Mouse (Mus musculus): ENCODE data around the gene Olfr798.

Gene Olfr798

GRCm38 (mm10) chr10:129627834-129628233, at the start of gene Olfr798:
Gene Olfr798 (minus strand): TSS chr10:129627934.
- DNase-seq (ENCODE audit: low read depth, low spot score) = no peak

GRCm38 (mm10) chr10:129673765-129674164, 46.0 kb upstream of the Olfr798 start, which contains the start of gene Olfr801:
Gene Olfr801 (minus strand): TSS chr10:129673865.
- no peak for DNase-seq (ENCODE audit: low read depth, low spot score)

- DNase-seq (ENCODE audit: low read depth, low spot score) = no peak
Measured at GRCm38 (mm10) chr10:129657394-129657793, 29.7 kb upstream of the Olfr798 start, which contains the start of gene Olfr800. Gene Olfr800 (plus strand): TSS chr10:129657694.

- no peak for DNase-seq (ENCODE audit: low read depth, low spot score)
Measured at GRCm38 (mm10) chr10:129651763-129652162, 24.0 kb upstream of the Olfr798 start.

DNA sequence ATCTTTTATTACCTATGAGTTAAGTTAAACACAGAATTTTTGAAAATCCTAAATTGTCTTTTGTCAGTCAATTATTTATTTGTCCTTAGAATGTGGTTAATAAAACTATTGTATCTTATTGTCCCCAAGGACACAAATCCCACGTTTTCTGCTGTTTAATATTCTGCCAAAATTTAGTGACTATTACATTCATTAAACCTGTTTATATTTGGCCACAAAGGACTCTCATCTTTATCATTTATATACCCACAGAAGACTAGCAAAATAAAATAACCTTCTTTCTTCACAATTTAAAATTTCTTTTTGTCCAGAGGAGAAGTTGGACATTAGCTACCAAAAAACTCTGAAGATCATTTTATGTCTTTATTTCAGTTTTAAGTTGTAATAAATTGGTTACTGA, 9.4 kb upstream of the Olfr798 start, which contains the start of gene Olfr799:
Gene Olfr799 (plus strand): TSS at position 301 of the 400 bp plus-strand sequence.
- no peak for DNase-seq (ENCODE audit: low read depth, low spot score)

- DNase-seq (ENCODE audit: low read depth, low spot score) = no peak
Measured at GRCm38 (mm10) chr10:129623251-129623650, 4.5 kb downstream of the Olfr798 start.

DNA sequence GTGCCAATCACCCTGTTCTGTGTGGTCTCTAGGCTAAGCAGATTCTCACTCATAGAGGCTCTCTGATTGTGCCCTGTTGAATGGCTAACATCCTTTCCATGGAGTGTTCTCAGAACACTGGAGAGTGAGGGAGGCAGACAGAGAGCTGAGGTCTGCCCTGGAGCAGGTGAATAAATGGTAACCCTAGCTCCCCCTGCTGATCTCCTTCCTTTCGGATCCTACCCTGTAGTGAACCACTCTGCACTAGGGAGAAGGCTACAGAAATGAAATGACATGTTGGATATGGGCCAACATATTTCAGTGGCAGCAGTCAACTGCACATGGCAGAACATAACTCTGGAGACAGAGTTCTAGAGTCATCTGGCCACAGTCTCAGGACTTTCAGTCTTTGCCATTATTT, 6.0 kb downstream of the Olfr798 start:
- DNase-seq (ENCODE audit: low read depth, low spot score) = peak; percentile 2

- no peak for DNase-seq (ENCODE audit: low read depth, low spot score)
Measured at GRCm38 (mm10) chr10:129612470-129612869, 15.3 kb downstream of the Olfr798 start, which contains the start of gene Olfr796. Gene Olfr796 (minus strand): TSS chr10:129612570.

DNA sequence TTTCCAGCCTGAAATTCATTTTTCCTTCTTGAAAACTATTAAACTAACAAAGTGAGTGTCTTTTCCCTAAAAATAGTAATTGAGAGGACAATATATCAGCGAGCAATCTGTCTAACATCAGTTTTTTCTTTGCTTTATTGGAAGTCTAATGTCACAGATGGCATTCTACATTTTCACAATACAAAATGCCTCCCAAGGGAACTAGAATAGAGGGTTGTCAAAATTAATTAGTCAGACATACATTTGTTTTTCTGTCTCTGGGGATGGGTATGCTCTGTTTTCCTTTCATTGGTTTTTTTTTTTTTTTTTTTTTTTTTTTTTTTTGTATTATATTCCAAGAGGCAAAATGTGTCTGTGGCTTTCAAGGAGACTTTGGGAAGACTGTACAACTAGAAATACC, 50.7 kb downstream of the Olfr798 start:
- DNase-seq (ENCODE audit: low read depth, low spot score) = no peak

All from R1 (cell line).